Mouse (Mus musculus) CH12.LX (cell line): ENCODE data around the gene Rph3al.

Experiments used
- CHD1 ChIP-seq: IDR thresholded peaks from 2 replicates; pipeline ENCODE4 v1.6.1; 2012; ENCODE audit warnings: low read depth, low read length, improper control_type of control experiment, inconsistent platforms
- CTCF ChIP-seq, 2 experiments: IDR thresholded peaks in 1 of 2; conservative IDR thresholded peaks in 1 of 2; 2 replicates each; pipeline ENCODE4 v1.5.1; 2011 to 2012; ENCODE audit warnings: low read depth in 2 of 2, low read length in 2 of 2, improper control_type of control experiment in 1 of 2, inconsistent platforms in 1 of 2, mild to moderate bottlenecking in 1 of 2, moderate library complexity in 1 of 2
- E2F4 ChIP-seq: IDR thresholded peaks from 2 replicates; pipeline ENCODE4 v1.6.1; 2011; ENCODE audit warnings: low read depth, low read length, improper control_type of control experiment; ENCODE audit not compliant: insufficient replicate concordance
- EP300 ChIP-seq: IDR thresholded peaks from 2 replicates; pipeline ENCODE4 v1.6.1; 2011; ENCODE audit warnings: low read length, improper control_type of control experiment
- MYC ChIP-seq: IDR thresholded peaks from 2 replicates; pipeline ENCODE4 v1.6.1; 2011; ENCODE audit warnings: low read depth, mild to moderate bottlenecking, improper control_type of control experiment, low read length
- POLR2A ChIP-seq: IDR thresholded peaks from 2 replicates; pipeline ENCODE4 v1.6.1; 2011; ENCODE audit warnings: low read depth, mild to moderate bottlenecking, improper control_type of control experiment, low read length
- RAD21 ChIP-seq: IDR thresholded peaks from 2 replicates; pipeline ENCODE4 v1.6.1; 2011; ENCODE audit warnings: low read depth, mild to moderate bottlenecking, low read length, improper control_type of control experiment, moderate library complexity
- SIN3A ChIP-seq: IDR thresholded peaks from 2 replicates; pipeline ENCODE4 v1.6.1; 2012; ENCODE audit warnings: low read length, improper control_type of control experiment, inconsistent platforms
- TCF12 ChIP-seq: IDR thresholded peaks from 2 replicates; pipeline ENCODE4 v1.6.1; 2014; ENCODE audit warnings: low read depth, mild to moderate bottlenecking, inconsistent platforms, low read length, improper control_type of control experiment
- ZKSCAN1 ChIP-seq: IDR thresholded peaks from 2 replicates; pipeline ENCODE4 v1.6.1; 2012; ENCODE audit warnings: low read depth, inconsistent platforms, low read length, improper control_type of control experiment, borderline replicate concordance
- ZNF384 ChIP-seq: IDR thresholded peaks from 2 replicates; pipeline ENCODE4 v1.6.1; 2012; ENCODE audit warnings: low read depth, low read length, improper control_type of control experiment, inconsistent platforms

DNA sequence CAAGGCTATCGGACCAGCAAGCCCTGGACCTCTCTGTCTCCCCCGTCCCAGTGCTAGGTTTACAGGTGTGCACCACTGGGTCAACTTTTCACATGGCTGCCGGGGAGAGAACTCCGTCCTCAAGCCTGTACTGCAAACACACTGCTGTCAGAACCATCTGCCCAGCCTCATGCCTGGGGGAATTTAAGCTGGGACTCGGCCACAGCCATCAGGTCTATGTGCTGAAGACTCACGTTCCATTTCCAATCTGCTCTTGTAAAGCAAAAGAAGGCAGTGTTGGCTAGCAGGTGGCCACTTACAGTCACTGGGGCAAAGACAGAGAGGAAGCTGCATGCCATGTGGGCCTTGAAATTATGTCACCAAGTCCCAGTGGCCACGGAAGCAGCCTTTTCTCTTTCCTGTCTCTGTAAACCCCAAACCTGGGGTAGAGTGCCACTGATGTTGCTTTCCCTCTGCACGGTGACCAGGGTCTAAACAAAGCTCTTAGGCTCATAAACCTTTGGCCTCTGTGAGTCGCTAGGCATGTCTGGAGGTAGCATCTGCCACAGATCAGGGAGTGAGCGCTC, 99.3 kb downstream of the Rph3al start:
- TF ChIP-seq TCF12 = no peak
- no peak for TF ChIP-seq E2F4
- no peak for TF ChIP-seq ZNF384
- no peak for TF ChIP-seq EP300
- TF ChIP-seq CTCF (conservative IDR thresholded peaks at IDR 0.05 in 1 of 2, IDR thresholded peaks at IDR 0.05 in 1 of 2; ENCODE audit: low read depth in 2 of 2, low read length in 2 of 2) = no peak
- TF ChIP-seq RAD21 = no peak
- no peak for TF ChIP-seq POLR2A
- no peak for TF ChIP-seq SIN3A
- no peak for TF ChIP-seq MYC
- no peak for TF ChIP-seq ZKSCAN1
- no peak for TF ChIP-seq CHD1
